Mouse (Mus musculus) neural tube, embryonic 14.5 days (tissue): ENCODE data around the gene Gbf1. TPM values are rescaled to one million over a fixed set of nuclear protein-coding genes. Genes with fewer than 3 reads are reported as not detected.
A peak's percentile ranks its signal among the peaks of the same experiment; 100 is the strongest.

Experiments
- ATAC-seq: fragments of 200-750 bp; cut with Nextera tagmentation; 2 replicates; pipeline ENCODE4 v1.8.0; 2017; ENCODE audit warnings: low read depth, mild to moderate bottlenecking, moderate TSS enrichment, moderate library complexity
- H3K27ac ChIP-seq: fragments of 300-500 bp; sonication (generic); 2 replicates; pipeline ENCODE4 v1.5.1; 2014; ENCODE audit warnings: low read depth, mild to moderate bottlenecking, control low read depth, low read length, moderate library complexity, mixed read lengths
- H3K27me3 ChIP-seq: fragments of 300-500 bp; sonication (generic); 2 replicates; pipeline ENCODE4 v1.6.1; 2014; ENCODE audit warnings: low read length; ENCODE audit not compliant: control insufficient read depth, insufficient read depth
- H3K36me3 ChIP-seq: fragments of 300-500 bp; sonication (generic); 2 replicates; pipeline ENCODE4 v1.6.1; 2014; ENCODE audit warnings: low read length, mixed read lengths; ENCODE audit not compliant: control insufficient read depth, insufficient read depth
- H3K4me1 ChIP-seq: fragments of 300-500 bp; sonication (generic); 2 replicates; pipeline ENCODE4 v1.6.1; 2014; ENCODE audit warnings: low read length; ENCODE audit not compliant: control insufficient read depth, insufficient read depth
- H3K4me2 ChIP-seq: fragments of 300-500 bp; sonication (generic); 2 replicates; pipeline ENCODE4 v1.6.1; 2014; ENCODE audit warnings: mild to moderate bottlenecking, low read depth, low read length, control low read depth
- H3K4me3 ChIP-seq: fragments of 300-500 bp; sonication (generic); 2 replicates; pipeline ENCODE4 v1.5.1; 2014; ENCODE audit warnings: low read depth, low read length, control low read depth, mixed read lengths
- H3K9ac ChIP-seq: fragments of 300-500 bp; sonication (generic); replicated peaks from 2 replicates; pipeline ENCODE4 v1.6.1; 2014; ENCODE audit warnings: low read depth, mild to moderate bottlenecking, control low read depth, low read length, mixed read lengths
- H3K9me3 ChIP-seq: fragments of 300-500 bp; sonication (generic); 2 replicates; pipeline ENCODE4 v1.6.1; 2016; ENCODE audit warnings: low read length; ENCODE audit not compliant: control insufficient read depth
- WGBS: fragments of 180-500 bp; shearing (Covaris S2); extraction: QIAGEN DNeasy Blood & Tissue Kit; methylation state at CpG from one replicate; pipeline ENCODE4 v1.1.7; 2014; 5-methylcytosine and 5-hydroxymethylcytosine counted together
- polyA plus RNA-seq: library from polyadenylated mRNA; unstranded; fragments of >200 nt; fragmentation: Nextera tagmentation; extraction: Ambion mirVana; gene quantifications from 2 replicates; pipeline ENCODE4 v1.2.1, GENCODE M21; 2014

Gbf1 gene
- polyA plus RNA-seq, 1 experiment from 2014 or later: 79.4 TPM

DNA sequence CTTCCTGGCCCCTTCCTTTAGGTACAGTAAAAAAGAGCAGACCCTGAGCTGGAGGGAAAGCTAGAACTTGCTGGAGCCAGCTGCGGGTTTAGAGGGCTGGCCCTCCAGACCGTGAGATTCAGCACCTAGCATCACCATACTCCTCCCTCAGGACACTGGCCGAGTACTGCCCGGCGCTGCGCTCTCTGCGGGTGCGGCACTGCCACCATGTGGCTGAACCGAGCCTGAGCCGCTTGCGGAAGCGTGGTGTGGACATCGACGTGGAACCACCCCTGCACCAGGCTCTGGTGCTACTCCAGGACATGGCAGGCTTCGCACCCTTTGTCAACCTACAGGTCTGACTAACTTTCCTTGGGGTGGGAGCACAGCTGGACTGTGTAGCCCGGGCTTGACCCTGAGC, 177.6 kb downstream of the Gbf1 start:
- H3K9me3 ChIP-seq: no peaks in the 10 kb centered on the region
- H3K27ac ChIP-seq: no peak overlapping the region
- no peaks in the 10 kb centered on the region for H3K27me3 ChIP-seq
- 6% methylated on average over 16 of the region's 16 CpGs for WGBS
- ATAC-seq: peak; percentile 16; the same call in 1 of the 2 replicates
- no peak overlapping the region for H3K4me3 ChIP-seq
- peaks cover 39% of the 10 kb centered on the region for H3K4me1 ChIP-seq
- peaks cover 16% of the 10 kb centered on the region for H3K36me3 ChIP-seq
- peak overlapping the region; percentile 99 for H3K4me2 ChIP-seq
- 0 out of 2 replicates have a peak overlapping the region, but pooled peaks have one; percentile 68 for H3K9ac ChIP-seq

DNA sequence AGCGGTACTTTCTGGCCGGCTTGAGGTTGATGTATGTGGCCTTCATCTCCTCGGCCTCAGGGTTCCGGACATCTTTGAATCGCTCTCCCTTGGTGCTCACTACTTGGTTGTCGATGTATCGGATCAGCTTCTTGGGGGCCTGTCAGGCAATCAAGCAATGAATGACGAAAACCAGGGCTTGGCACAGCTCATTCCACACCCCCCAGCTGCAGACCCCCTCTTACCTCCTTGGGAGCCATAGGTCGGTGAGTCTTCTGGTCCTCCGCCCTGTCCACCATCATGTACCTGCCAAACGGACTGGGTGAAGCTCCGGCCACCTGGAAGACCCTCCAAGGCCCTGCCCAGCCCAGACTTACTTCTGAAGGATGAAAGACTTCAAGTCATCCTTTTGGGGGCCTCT, 178.4 kb downstream of the Gbf1 start:
- WGBS: 90% methylated on average over 12 of the region's 12 CpGs
- H3K9ac ChIP-seq: no peak overlapping the region
- H3K4me3 ChIP-seq: no peak overlapping the region
- ATAC-seq: no peak
- H3K27me3 ChIP-seq: no peaks in the 10 kb centered on the region
- no peak overlapping the region for H3K27ac ChIP-seq
- H3K4me2 ChIP-seq: no peak overlapping the region
- peaks cover 33% of the 10 kb centered on the region for H3K4me1 ChIP-seq
- H3K9me3 ChIP-seq: no peaks in the 10 kb centered on the region
- H3K36me3 ChIP-seq: peaks cover 16% of the 10 kb centered on the region

DNA sequence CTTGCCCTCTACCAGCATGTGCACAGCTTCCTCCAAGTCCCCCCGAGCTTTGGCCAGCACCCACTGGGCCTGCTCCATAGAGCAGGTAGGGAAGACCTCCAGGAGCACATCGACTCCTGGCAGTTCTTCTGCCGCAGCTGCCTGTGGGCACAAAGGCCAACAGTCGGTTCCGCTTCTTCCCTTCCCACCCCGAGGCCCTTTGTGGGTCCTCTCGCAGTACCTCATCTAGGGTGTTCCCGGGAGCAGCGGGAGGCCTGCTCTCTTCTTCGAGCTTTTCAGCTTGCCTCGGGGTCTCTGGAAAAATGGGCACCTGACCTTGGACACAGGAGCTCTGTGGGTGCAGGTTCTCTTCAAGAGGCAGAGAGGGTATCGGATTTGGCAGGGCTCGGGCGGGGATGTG, 179.0 kb downstream of the Gbf1 start:
- no peak overlapping the region for H3K27ac ChIP-seq
- no peaks in the 10 kb centered on the region for H3K9me3 ChIP-seq
- no peak overlapping the region for H3K4me3 ChIP-seq
- peaks cover 16% of the 10 kb centered on the region for H3K36me3 ChIP-seq
- ATAC-seq: no peak
- H3K9ac ChIP-seq: no peak overlapping the region
- H3K4me1 ChIP-seq: peaks cover 31% of the 10 kb centered on the region
- 89% methylated on average over 14 of the region's 14 CpGs for WGBS
- H3K27me3 ChIP-seq: no peaks in the 10 kb centered on the region
- H3K4me2 ChIP-seq: 0 out of 2 replicates have a peak overlapping the region, but pooled peaks have one; percentile 12

DNA sequence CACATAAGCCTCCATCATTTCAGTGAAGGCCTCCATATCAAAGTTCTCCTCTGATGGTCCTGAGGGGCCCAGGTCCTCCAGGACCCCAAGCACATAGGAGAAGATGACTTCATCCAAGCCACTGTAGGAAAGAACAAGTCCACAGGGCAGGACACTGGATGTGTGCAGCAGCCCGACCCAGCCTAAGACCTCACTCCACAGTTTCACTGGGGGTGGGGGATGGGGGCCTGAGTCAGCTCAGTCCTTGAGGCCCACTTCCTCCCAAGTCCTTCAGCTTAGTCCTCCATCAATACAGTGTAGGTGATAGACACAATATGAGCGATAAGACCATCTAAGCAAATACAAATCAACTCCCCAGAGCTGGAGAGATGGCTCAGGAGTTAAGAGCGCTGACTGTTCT, 179.6 kb downstream of the Gbf1 start:
- ATAC-seq: no peak
- H3K27ac ChIP-seq: no peak overlapping the region
- WGBS: 97% methylated on average over 2 of the region's 3 CpGs
- H3K27me3 ChIP-seq: no peaks in the 10 kb centered on the region
- H3K9me3 ChIP-seq: no peaks in the 10 kb centered on the region
- no peak overlapping the region for H3K4me3 ChIP-seq
- H3K4me2 ChIP-seq: no peak overlapping the region; the same call in 1 of the 2 replicates
- no peak overlapping the region for H3K9ac ChIP-seq
- peaks cover 16% of the 10 kb centered on the region for H3K36me3 ChIP-seq
- H3K4me1 ChIP-seq: peaks cover 28% of the 10 kb centered on the region

DNA sequence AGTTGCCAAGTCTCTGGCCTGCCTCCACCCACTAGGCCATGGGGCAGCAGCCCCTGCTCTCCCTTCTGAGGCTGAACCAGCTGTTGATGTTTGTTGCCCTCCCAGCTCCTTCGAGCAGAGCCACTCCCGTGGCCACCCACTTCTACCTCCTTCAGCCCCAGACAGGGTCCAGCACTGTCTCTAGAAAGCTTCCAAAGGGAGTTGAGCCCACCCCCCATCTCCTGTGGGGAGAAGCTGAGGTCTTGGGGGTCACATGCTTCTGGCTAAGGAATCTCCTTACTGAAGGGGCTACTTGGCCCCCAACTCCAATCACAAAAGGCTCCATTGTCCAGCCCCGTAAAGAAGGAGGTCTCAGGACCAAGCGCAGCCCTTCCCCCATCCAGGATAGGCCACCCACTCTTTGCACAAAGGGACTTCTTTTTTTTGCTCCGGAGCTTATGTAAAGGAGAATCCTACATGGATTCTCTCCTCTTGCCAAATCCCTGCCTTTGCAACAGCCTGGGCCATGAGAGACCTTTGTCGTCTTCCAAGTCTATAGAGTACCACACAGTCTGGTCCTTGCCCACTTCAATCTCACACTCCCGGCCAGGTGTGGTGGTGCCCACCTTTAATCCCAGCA, 180.5 kb downstream of the Gbf1 start:
- no peak overlapping the region for H3K9ac ChIP-seq
- no peaks in the 10 kb centered on the region for H3K9me3 ChIP-seq
- H3K4me3 ChIP-seq: no peak overlapping the region
- H3K27me3 ChIP-seq: no peaks in the 10 kb centered on the region
- no peak overlapping the region for H3K4me2 ChIP-seq
- WGBS: 54% methylated on average over 7 of the region's 7 CpGs
- H3K36me3 ChIP-seq: peaks cover 16% of the 10 kb centered on the region
- H3K4me1 ChIP-seq: peaks cover 26% of the 10 kb centered on the region
- no peak for ATAC-seq
- no peak overlapping the region for H3K27ac ChIP-seq

DNA sequence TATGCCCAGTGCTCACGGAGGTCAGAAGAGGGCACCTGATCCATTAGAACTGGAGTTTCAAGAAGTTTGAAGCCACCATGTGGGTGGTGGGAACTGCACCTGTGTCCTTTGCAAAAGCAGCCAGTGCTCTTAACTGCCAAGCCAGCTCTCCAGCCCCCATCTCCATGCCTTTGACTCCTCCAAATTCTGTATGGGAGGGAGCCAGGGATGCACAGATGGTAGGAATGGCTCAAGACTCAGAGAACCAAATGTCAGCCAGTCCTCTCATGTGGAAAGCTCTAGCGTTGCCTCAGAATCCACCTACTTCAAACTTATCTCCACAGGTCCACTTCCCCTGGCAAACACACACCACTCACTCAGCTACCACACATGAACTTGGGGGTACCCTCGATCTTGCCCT, 181.6 kb downstream of the Gbf1 start:
- no peaks in the 10 kb centered on the region for H3K9me3 ChIP-seq
- H3K9ac ChIP-seq: no peak overlapping the region
- H3K4me1 ChIP-seq: peaks cover 24% of the 10 kb centered on the region
- H3K4me3 ChIP-seq: no peak overlapping the region
- no peaks in the 10 kb centered on the region for H3K27me3 ChIP-seq
- no peak overlapping the region for H3K27ac ChIP-seq
- 89% methylated on average over 3 of the region's 3 CpGs for WGBS
- no peak for ATAC-seq
- no peak overlapping the region for H3K4me2 ChIP-seq
- peaks cover 16% of the 10 kb centered on the region for H3K36me3 ChIP-seq

Other genes with a start within 250 kb of the Gbf1 start
- 21.7 and 22.5 TPM in 2 replicates for gene Armh3, start 154.0 kb upstream of the Gbf1 start, polyA plus RNA-seq
- 1.4 and 2.4 TPM in 2 replicates for gene Hps6, start 149.0 kb upstream of the Gbf1 start, polyA plus RNA-seq
- 21.7 and 29.3 TPM in 2 replicates for gene Pprc1, start 107.6 kb upstream of the Gbf1 start, polyA plus RNA-seq
- gene Ldb1, start 107.3 kb upstream of the Gbf1 start, polyA plus RNA-seq: 93.1 and 98.6 TPM in 2 replicates
- gene Nolc1, start 76.6 kb upstream of the Gbf1 start, polyA plus RNA-seq: 61.4 and 61.7 TPM in 2 replicates
- not detected in 2 replicates for gene Elovl3, start 20.6 kb upstream of the Gbf1 start, polyA plus RNA-seq
- gene Pitx3, start 4.2 kb upstream of the Gbf1 start, polyA plus RNA-seq: not detected in 2 replicates
- gene Nfkb2, start 151.8 kb downstream of the Gbf1 start, polyA plus RNA-seq: 1.4 and 2.2 TPM in 2 replicates
- gene Psd, start 174.6 kb downstream of the Gbf1 start, polyA plus RNA-seq: 85.8 and 127 TPM in 2 replicates
- 42.5 and 53.1 TPM in 2 replicates for gene Fbxl15, start 175.7 kb downstream of the Gbf1 start, polyA plus RNA-seq
- gene Cuedc2, start 186.2 kb downstream of the Gbf1 start, polyA plus RNA-seq: 346 and 359 TPM in 2 replicates
- 10.7 and 12.7 TPM in 2 replicates for gene Mfsd13a, start 188.6 kb downstream of the Gbf1 start, polyA plus RNA-seq
- 2.0 and 3.9 TPM in 2 replicates for gene 2310034G01Rik, start 197.8 kb downstream of the Gbf1 start, polyA plus RNA-seq
- 320 and 344 TPM in 2 replicates for gene Actr1a, start 243.2 kb downstream of the Gbf1 start, polyA plus RNA-seq
- 20.2 and 24.9 TPM in 2 replicates for gene Sufu, start 244.4 kb downstream of the Gbf1 start, polyA plus RNA-seq